Mouse (Mus musculus): ENCODE measurements around the gene Zfp599. TPM values are rescaled to one million over a fixed set of nuclear protein-coding genes. Genes with fewer than 3 reads are reported as not detected.

Zfp599 gene
- total and polyA plus RNA-seq, 3 experiments: 7.6 to 12.1 TPM; not detected in 1

GRCm38 (mm10) chr9:22230556-22230955, 29.1 kb downstream of the Zfp599 start (continued):
- TF ChIP-seq E2F4 (IDR thresholded peaks at IDR 0.05; ENCODE audit: borderline replicate concordance, low read depth, low read length): no peak

GRCm38 (mm10) chr9:22230061-22230460, 29.6 kb downstream of the Zfp599 start:
- no peak overlapping the region for H3K4me3 ChIP-seq (ENCODE audit: control insufficient read depth in 1 of 2, insufficient read depth in 1 of 2, low read depth in 2 of 2, low read length in 2 of 2)
- H3K36me3 ChIP-seq (ENCODE audit: control insufficient read depth in 1 of 2, insufficient read depth in 2 of 2, low read length in 2 of 2): peaks cover 21 to 23% of the 10 kb centered on the region in 2 experiments
- H3K4me1 ChIP-seq (ENCODE audit: control insufficient read depth in 1 of 2, insufficient read depth in 2 of 2, low read length in 2 of 2): peaks cover 0 to 8% of the 10 kb centered on the region in 2 experiments; a peak in 3 of 4 replicates
- no peak for DNase-seq (ENCODE audit: low read depth, low spot score)
- no peak overlapping the region for H3K27ac ChIP-seq (ENCODE audit: control insufficient read depth, low read depth, low read length)
- H3K79me2 ChIP-seq (ENCODE audit: control insufficient read depth, insufficient read depth, low read length, poor library complexity): peaks cover 63% of the 10 kb centered on the region
- peak; percentile 29; the same call in 1 of the 2 replicates for TF ChIP-seq NELFE (IDR thresholded peaks at IDR 0.05; ENCODE audit: low read depth, low read length)
- peak; percentile 36; the same call in 1 of the 2 replicates for TF ChIP-seq SIN3A (IDR thresholded peaks at IDR 0.05; ENCODE audit: low read length)
- no peak for TF ChIP-seq GABPA (IDR thresholded peaks at IDR 0.05; ENCODE audit: low read depth, low read length)
- no peak for TF ChIP-seq CHD2 (IDR thresholded peaks at IDR 0.05; ENCODE audit: low read length)
- 0 out of 2 replicates have a peak, but pooled peaks have one; percentile 13 for TF ChIP-seq MAFK (IDR thresholded peaks at IDR 0.05; ENCODE audit: borderline replicate concordance, low read depth, low read length)
- TF ChIP-seq E2F4 (IDR thresholded peaks at IDR 0.05; ENCODE audit: borderline replicate concordance, low read depth, low read length): no peak
- TF ChIP-seq ETS1 (IDR thresholded peaks at IDR 0.05; ENCODE audit: low read depth, low read length): no peak
- no peak for TF ChIP-seq USF1 (IDR thresholded peaks at IDR 0.05; ENCODE audit: low read depth, low read length)
- no peaks in the 10 kb centered on the region for H3K27me3 ChIP-seq (ENCODE audit: control insufficient read depth in 1 of 2, insufficient read depth in 2 of 2, low read length in 2 of 2)
- H3K9me3 ChIP-seq (replicated peaks; ENCODE audit: insufficient read depth, low read length): no peaks in the 10 kb centered on the region
- H3K9ac ChIP-seq (ENCODE audit: control insufficient read depth, low read depth, low read length, poor library complexity, severe bottlenecking): no peak overlapping the region

- no peak overlapping the region for H3K9ac ChIP-seq (ENCODE audit: control insufficient read depth, low read depth, low read length, poor library complexity, severe bottlenecking)
- TF ChIP-seq NRF1 (IDR thresholded peaks at IDR 0.05; ENCODE audit: insufficient read depth, low read depth, low read length, poor library complexity, severe bottlenecking) (no peak), GATA1 (IDR thresholded peaks at IDR 0.05; ENCODE audit: low read depth, low read length) (no peak), ZKSCAN1 (IDR thresholded peaks at IDR 0.05; ENCODE audit: low read depth, low read length) (no peak), ZMIZ1 (IDR thresholded peaks at IDR 0.05; ENCODE audit: low read depth, low read length) (0 out of 2 replicates have a peak, but pooled peaks have one; percentile 34), USF2 (IDR thresholded peaks at IDR 0.05; ENCODE audit: borderline replicate concordance in 1 of 2, insufficient read depth in 1 of 2, low read depth in 1 of 2, low read length in 2 of 2) (no peak), ZNF384 (IDR thresholded peaks at IDR 0.05; ENCODE audit: low read depth, low read length) (peak; percentile 70), MEF2A (IDR thresholded peaks at IDR 0.05; ENCODE audit: extremely low read depth, insufficient replicate concordance, low read depth, low read length, poor library complexity, severe bottlenecking) (no peak), RCOR1 (IDR thresholded peaks at IDR 0.05; ENCODE audit: low read depth, low read length) (no peak), POLR2A (IDR thresholded peaks at IDR 0.05; ENCODE audit: control insufficient read depth in 1 of 2, insufficient read depth in 1 of 2, low read depth in 1 of 2, low read length in 2 of 2, poor library complexity in 1 of 2) (no peak; a peak in 1 of 4 replicates), USF1 (IDR thresholded peaks at IDR 0.05; ENCODE audit: low read depth, low read length) (peak; percentile 63; the same call in 1 of the 2 replicates), RAD21 (IDR thresholded peaks at IDR 0.05; ENCODE audit: low read depth, low read length) (no peak)
- H3K27me3 ChIP-seq (ENCODE audit: control insufficient read depth in 1 of 2, insufficient read depth in 2 of 2, low read length in 2 of 2): no peaks in the 10 kb centered on the region
- peaks cover 17 to 23% of the 10 kb centered on the region in 2 experiments for H3K36me3 ChIP-seq (ENCODE audit: control insufficient read depth in 1 of 2, insufficient read depth in 2 of 2, low read length in 2 of 2)
- peaks cover 63% of the 10 kb centered on the region for H3K79me2 ChIP-seq (ENCODE audit: control insufficient read depth, insufficient read depth, low read length, poor library complexity)
- no peak overlapping the region for H3K27ac ChIP-seq (ENCODE audit: control insufficient read depth, low read depth, low read length)
- H3K4me3 ChIP-seq (ENCODE audit: control insufficient read depth in 1 of 2, insufficient read depth in 1 of 2, low read depth in 2 of 2, low read length in 2 of 2): no peak overlapping the region
- H3K4me1 ChIP-seq (ENCODE audit: control insufficient read depth in 1 of 2, insufficient read depth in 2 of 2, low read length in 2 of 2): peaks cover 0 to 8% of the 10 kb centered on the region in 2 experiments; a peak in 3 of 4 replicates
- DNase-seq (ENCODE audit: low read depth, low spot score): no peak
- no peaks in the 10 kb centered on the region for H3K9me3 ChIP-seq (replicated peaks; ENCODE audit: insufficient read depth, low read length)
Measured at GRCm38 (mm10) chr9:22229386-22230026, 30.2 kb downstream of the Zfp599 start.

Measured in MEL (cell line).